Mouse (Mus musculus) spleen, adult 2 months (tissue): ENCODE measurements around the gene Kcnk1.

Source experiments
- CTCF ChIP-seq: fragments of 200-500 bp; IDR thresholded peaks from 2 replicates; pipeline ENCODE4 v1.5.1; 2011; ENCODE audit warnings: mild to moderate bottlenecking, inconsistent platforms; ENCODE audit not compliant: insufficient read depth, insufficient read length, insufficient replicate concordance; ENCODE audit errors: extremely low read depth
- POLR2A ChIP-seq: fragments of 200-500 bp; IDR thresholded peaks from 2 replicates; pipeline ENCODE4 v1.6.1; 2011; ENCODE audit warnings: low read depth, low read length, inconsistent platforms

DNA sequence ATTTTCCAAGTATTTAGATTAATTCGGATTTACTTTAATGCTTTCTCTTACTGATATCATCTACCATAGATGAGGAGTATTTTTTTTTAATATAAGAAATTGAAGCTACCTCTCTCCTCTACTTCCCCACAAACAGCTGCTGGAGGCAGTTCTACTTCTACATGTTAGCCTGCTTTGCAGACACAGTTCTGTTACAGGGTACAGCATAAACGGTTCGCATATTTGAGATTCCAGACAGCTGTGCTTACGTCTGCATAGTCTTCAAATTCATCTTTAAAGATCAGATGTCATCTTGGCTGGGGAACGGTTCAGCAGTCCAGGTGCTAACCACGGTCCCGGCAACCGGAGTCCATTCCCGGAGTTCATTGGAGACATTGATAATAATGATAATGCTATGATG lies 1.3 kb upstream of the Kcnk1 start:
- TF ChIP-seq POLR2A (no peak), CTCF (no peak)
